Mouse (Mus musculus) thymus, adult 18-20 months (tissue): ENCODE measurements around the gene Efcab12.
A peak's percentile ranks its signal among the peaks of the same experiment; 100 is the strongest.

Experiments
- DNase-seq, 2 experiments: peaks; one replicate each; pipeline ENCODE4 v3.0.0; 2022; ENCODE audit warnings: mixed read lengths in 2 of 2

Efcab12 gene

GRCm38 (mm10) chr6:115838745-115839144 lies 533 bp upstream of the Efcab12 start:
- no peak for DNase-seq

GRCm38 (mm10) chr6:115833861-115834260 lies 4.4 kb downstream of the Efcab12 start:
- DNase-seq = no peak

GRCm38 (mm10) chr6:115832152-115832850 lies 5.9 kb downstream of the Efcab12 start:
- no peak for DNase-seq

GRCm38 (mm10) chr6:115830779-115831601 lies 7.2 kb downstream of the Efcab12 start:
- DNase-seq = no peak

- DNase-seq = peak; percentile 38 to 62
Observed at GRCm38 (mm10) chr6:115823850-115824464, 14.3 kb downstream of the Efcab12 start.

- no peak for DNase-seq
Observed at GRCm38 (mm10) chr6:115821216-115821993, 16.8 kb downstream of the Efcab12 start.

GRCm38 (mm10) chr6:115818129-115818528 lies 20.1 kb downstream of the Efcab12 start:
- DNase-seq = no peak

GRCm38 (mm10) chr6:115815041-115815440 lies 23.2 kb downstream of the Efcab12 start:
- DNase-seq = no peak

- peak in 1 of 2 experiments; percentile 34 for DNase-seq
Observed at GRCm38 (mm10) chr6:115814104-115814503, 24.1 kb downstream of the Efcab12 start.

GRCm38 (mm10) chr6:115811606-115812005 lies 26.6 kb downstream of the Efcab12 start:
- no peak for DNase-seq

GRCm38 (mm10) chr6:115808488-115809231 lies 29.6 kb downstream of the Efcab12 start, which contains the start of gene Rpl32:
Rpl32 (minus strand) TSS chr6:115808747.
- peak; percentile 62 to 76 for DNase-seq

- no peak for DNase-seq
Observed at GRCm38 (mm10) chr6:115808196-115808487, 30.1 kb downstream of the Efcab12 start.

GRCm38 (mm10) chr6:115807464-115808195 lies 30.6 kb downstream of the Efcab12 start:
- DNase-seq = no peak

GRCm38 (mm10) chr6:115804432-115805192 lies 33.6 kb downstream of the Efcab12 start:
- DNase-seq = no peak

- peak; percentile 20 to 32 for DNase-seq
Observed at GRCm38 (mm10) chr6:115803541-115804382, 34.5 kb downstream of the Efcab12 start.

- no peak for DNase-seq
Observed at GRCm38 (mm10) chr6:115801811-115802210, 36.4 kb downstream of the Efcab12 start.

- peak; percentile 21 to 41 for DNase-seq
Observed at GRCm38 (mm10) chr6:115792691-115793215, 45.5 kb downstream of the Efcab12 start.

GRCm38 (mm10) chr6:115791842-115792686 lies 46.1 kb downstream of the Efcab12 start:
- DNase-seq = peak; percentile 29 to 36
